Mouse (Mus musculus) monocyte, adult 2 months (primary cell): ENCODE results near the gene Tmem183a.

Experiments used
- DNase-seq, 2 experiments: peaks; one replicate each; pipeline ENCODE4 v3.0.0; 2022; ENCODE audit warnings: low spot score in 2 of 2, low read depth in 1 of 2

The Tmem183a gene

GRCm38 (mm10) chr1:134361857-134362212, at the start of gene Tmem183a:
Gene Tmem183a, minus strand, starts transcription at chr1:134361979.
- peak; percentile 85 to 95 for DNase-seq

- no peak for DNase-seq
Measured at GRCm38 (mm10) chr1:134408080-134408479, 46.3 kb upstream of the Tmem183a start.

- no peak for DNase-seq
Measured at GRCm38 (mm10) chr1:134406414-134406771, 44.6 kb upstream of the Tmem183a start.

- DNase-seq = peak in 1 of 2 experiments; percentile 61
Measured at GRCm38 (mm10) chr1:134405509-134406413, 44.0 kb upstream of the Tmem183a start, which contains the start of gene Cyb5r1. Gene Cyb5r1, plus strand, starts transcription at chr1:134405559.

- no peak for DNase-seq
Measured at GRCm38 (mm10) chr1:134399735-134400134, 38.0 kb upstream of the Tmem183a start.

- DNase-seq = no peak
Measured at GRCm38 (mm10) chr1:134398210-134398609, 36.4 kb upstream of the Tmem183a start.

- no peak for DNase-seq
Measured at GRCm38 (mm10) chr1:134393827-134394226, 32.0 kb upstream of the Tmem183a start.

- no peak for DNase-seq
Measured at GRCm38 (mm10) chr1:134385666-134386065, 23.9 kb upstream of the Tmem183a start, which contains the start of gene 4933406M09Rik. Gene 4933406M09Rik, plus strand, starts transcription at chr1:134385940.

- no peak for DNase-seq
Measured at GRCm38 (mm10) chr1:134385176-134385575, 23.4 kb upstream of the Tmem183a start.

GRCm38 (mm10) chr1:134384581-134384980, 22.8 kb upstream of the Tmem183a start:
- DNase-seq = no peak

- DNase-seq = no peak
Measured at GRCm38 (mm10) chr1:134381795-134382625, 20.2 kb upstream of the Tmem183a start.

- no peak for DNase-seq
Measured at GRCm38 (mm10) chr1:134381051-134381450, 19.3 kb upstream of the Tmem183a start.

GRCm38 (mm10) chr1:134374124-134374523, 12.3 kb upstream of the Tmem183a start:
- no peak for DNase-seq

- peak in 1 of 2 experiments; percentile 36 for DNase-seq
Measured at GRCm38 (mm10) chr1:134368777-134369337, 7.1 kb upstream of the Tmem183a start.

GRCm38 (mm10) chr1:134365491-134365890, 3.7 kb upstream of the Tmem183a start:
- no peak for DNase-seq

- no peak for DNase-seq
Measured at GRCm38 (mm10) chr1:134363194-134363593, 1.4 kb upstream of the Tmem183a start.

GRCm38 (mm10) chr1:134361195-134361856, 453 bp downstream of the Tmem183a start:
- no peak for DNase-seq

- no peak for DNase-seq
Measured at GRCm38 (mm10) chr1:134360656-134361055, 1.1 kb downstream of the Tmem183a start.

- no peak for DNase-seq
Measured at GRCm38 (mm10) chr1:134357461-134357860, 4.3 kb downstream of the Tmem183a start.

- no peak for DNase-seq
Measured at GRCm38 (mm10) chr1:134353326-134353725, 8.5 kb downstream of the Tmem183a start.

GRCm38 (mm10) chr1:134347791-134348190, 14.0 kb downstream of the Tmem183a start:
- no peak for DNase-seq
